Mouse (Mus musculus): ENCODE measurements at regions not wholly inside any gene's neighbourhood (a gene's known extent, or its start where the extent isn't known, plus 50 kb on each side); places are given as distances from the start of the nearest gene placed in this dataset.

GRCm38 (mm10) chr12:46520942-46521341 is 297.8 kb downstream of the Nova1 start:
- TF ChIP-seq CTCF (IDR thresholded peaks at IDR 0.05; ENCODE audit: control insufficient read depth, insufficient read depth, insufficient replicate concordance, low read depth, low read length) (no peak), POLR2A (IDR thresholded peaks at IDR 0.05; ENCODE audit: control insufficient read depth, low read depth, low read length) (no peak)

Measured in testis, adult 2 months (tissue).